Mouse (Mus musculus) bone marrow, adult 2 months (tissue): Measurements from ENCODE around the gene Pex11g.

ENCODE experiments used
- CTCF ChIP-seq: fragments of 200-500 bp; IDR thresholded peaks from 2 replicates; pipeline ENCODE4 v1.5.1; 2011; ENCODE audit warnings: low read length, control low read depth; ENCODE audit not compliant: control insufficient read depth, insufficient read depth
- POLR2A ChIP-seq: fragments of 200-500 bp; IDR thresholded peaks from 2 replicates; pipeline ENCODE4 v1.6.1; 2011; ENCODE audit warnings: low read depth, mild to moderate bottlenecking, control low read depth, low read length, borderline replicate concordance; ENCODE audit not compliant: control insufficient read depth

DNA sequence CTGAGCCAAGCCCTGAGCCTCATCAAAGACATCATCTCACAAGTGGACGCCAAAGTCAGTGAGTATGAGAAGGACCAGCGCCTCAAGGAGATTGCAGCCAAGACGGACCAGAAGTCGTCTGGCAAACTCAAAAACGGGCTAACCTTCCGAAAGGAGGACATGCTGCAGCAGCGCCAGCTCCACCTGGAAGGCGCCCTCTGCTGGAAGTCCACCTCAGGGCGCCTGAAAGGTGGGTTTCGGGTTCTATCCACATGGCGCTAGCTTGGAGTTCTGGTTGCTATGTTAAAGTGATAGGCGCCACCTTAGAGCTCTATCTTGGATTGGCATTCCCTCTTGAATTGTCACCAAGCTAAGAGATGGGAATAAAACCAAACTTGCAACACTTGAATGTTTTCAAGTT lies 28.0 kb downstream of the Pex11g start:
- peak; percentile 32; the same call in 1 of the 2 replicates for TF ChIP-seq CTCF
- TF ChIP-seq POLR2A: no peak
